Mouse (Mus musculus) heart, adult 2 months (tissue): Measurements from ENCODE around the gene Snrnp200. TPM values are rescaled to one million over a fixed set of nuclear protein-coding genes. Genes with fewer than 3 reads are reported as not detected.

Source experiments
- DNase-seq, 2 experiments: peaks; one replicate each; pipeline ENCODE4 v3.0.0; 2021
- H3K27ac ChIP-seq: fragments of 200-600 bp; 2 replicates; pipeline ENCODE4 v1.8.1; 2022
- H3K27me3 ChIP-seq: fragments of 200-500 bp; 2 replicates; pipeline ENCODE4 v1.6.1; 2012; ENCODE audit warnings: mild to moderate bottlenecking, low read length, inconsistent platforms, mixed read lengths; ENCODE audit not compliant: control insufficient read depth, insufficient read depth
- H3K36me3 ChIP-seq: fragments of 200-500 bp; 2 replicates; pipeline ENCODE4 v1.6.1; 2012; ENCODE audit warnings: low read length, inconsistent platforms; ENCODE audit not compliant: control insufficient read depth, insufficient read depth
- H3K4me1 ChIP-seq: fragments of 200-500 bp; 2 replicates; pipeline ENCODE4 v1.6.1; 2011; ENCODE audit warnings: low read length; ENCODE audit not compliant: control insufficient read depth, insufficient read depth
- H3K4me3 ChIP-seq: fragments of 200-600 bp; 2 replicates; pipeline ENCODE4 v1.8.1; 2022
- H3K79me2 ChIP-seq: fragments of 200-500 bp; replicated peaks from 2 replicates; pipeline ENCODE4 v1.6.1; 2012; ENCODE audit warnings: mild to moderate bottlenecking, inconsistent platforms, low read length, moderate library complexity, mixed read lengths; ENCODE audit not compliant: control insufficient read depth, insufficient read depth
- H3K9ac ChIP-seq: fragments of 200-500 bp; 2 replicates; pipeline ENCODE4 v1.6.1; 2012; ENCODE audit warnings: low read depth, mild to moderate bottlenecking, control low read depth, inconsistent platforms, low read length, mixed read lengths
- CTCF ChIP-seq: fragments of 200-600 bp; IDR thresholded peaks from 2 replicates; pipeline ENCODE4 v1.8.1; 2022; ENCODE audit warnings: antibody characterized with exemption, mild to moderate bottlenecking, moderate library complexity
- EP300 ChIP-seq: fragments of 200-500 bp; IDR thresholded peaks from 2 replicates; pipeline ENCODE4 v1.6.1; 2011; ENCODE audit warnings: low read depth, low read length, control low read depth; ENCODE audit not compliant: insufficient read depth
- POLR2A ChIP-seq: fragments of 200-500 bp; IDR thresholded peaks from 2 replicates; pipeline ENCODE4 v1.6.1; 2011; ENCODE audit warnings: mild to moderate bottlenecking, low read depth, low read length, control low read depth; ENCODE audit not compliant: insufficient read depth
- WGBS: fragments of 180-500 bp; shearing (Covaris S2); methylation state at CpG from one replicate; pipeline ENCODE4 v1.1.7; 2018; 5-methylcytosine and 5-hydroxymethylcytosine counted together
- intact Hi-C: fragments of 180-260 bp; cut with DNase I; formaldehyde crosslinking; loops from one replicate; pipeline ENCODE4 v1.15.1; 2025
- polyA plus RNA-seq: library from polyadenylated mRNA; depleted of rRNA; stranded (reverse); fragments of >200 nt; gene quantifications from 2 replicates; pipeline ENCODE4 v1.2.3, GENCODE M21; 2012
- total RNA-seq, 2 experiments: library from RNA; stranded (reverse); gene quantifications; 2 replicates each; pipeline ENCODE4 v1.2.3; 2021

The Snrnp200 gene
- total and polyA plus RNA-seq, 3 experiments: 34.0 to 69.5 (median 59.3) TPM

- 71% methylated on average over 9 of the region's 9 CpGs for WGBS
These were observed 42.3 kb downstream of the Snrnp200 start for GRCm38 (mm10) chr2:127250291-127251008.

GRCm38 (mm10) chr2:127251457-127251856, 43.3 kb downstream of the Snrnp200 start:
- H3K4me1 ChIP-seq: peaks cover 12% of the 10 kb centered on the region
- no peak for TF ChIP-seq EP300
- TF ChIP-seq CTCF: no peak
- TF ChIP-seq POLR2A: no peak
- H3K27me3 ChIP-seq: no peaks in the 10 kb centered on the region
- H3K9ac ChIP-seq: no peak overlapping the region
- peak overlapping the region; percentile 15 for H3K27ac ChIP-seq
- DNase-seq: no peak
- H3K36me3 ChIP-seq: peaks cover 21% of the 10 kb centered on the region
- 32% methylated on average over 3 of the region's 3 CpGs for WGBS
- intact Hi-C loops: loop anchor here (10.0 kb wide), 1 partner anchor 333 kb away; the partner anchor contains the start of genes Mrps5 and Zfp661
- no peak overlapping the region for H3K4me3 ChIP-seq
- H3K79me2 ChIP-seq: peaks cover 4% of the 10 kb centered on the region; the same call in 1 of the 2 replicates

More at GRCm38 (mm10) chr2:127250291-127251008, 42.3 kb downstream of the Snrnp200 start:
- TF ChIP-seq EP300 (no peak), POLR2A (no peak), CTCF (no peak)
- H3K36me3 ChIP-seq: peaks cover 21% of the 10 kb centered on the region
- H3K4me1 ChIP-seq: peaks cover 12% of the 10 kb centered on the region
- H3K27me3 ChIP-seq: no peaks in the 10 kb centered on the region
- no peak for DNase-seq
- H3K4me3 ChIP-seq: no peak overlapping the region
- intact Hi-C loops: loop anchor here (10.0 kb wide), 1 partner anchor 334 kb away; the partner anchor contains the start of genes Mrps5 and Zfp661
- peak overlapping the region; percentile 36 for H3K27ac ChIP-seq
- peak overlapping the region; percentile 8; the same call in 1 of the 2 replicates for H3K9ac ChIP-seq
- peaks cover 4% of the 10 kb centered on the region; the same call in 1 of the 2 replicates for H3K79me2 ChIP-seq

GRCm38 (mm10) chr2:127251880-127252527, 43.8 kb downstream of the Snrnp200 start:
- no peak for TF ChIP-seq CTCF
- TF ChIP-seq EP300: no peak
- TF ChIP-seq POLR2A: no peak
- Histone ChIP-seq H3K9ac (no peak overlapping the region), H3K27ac (peak overlapping the region; percentile 15), H3K4me3 (no peak overlapping the region), H3K79me2 (peaks cover 4% of the 10 kb centered on the region; the same call in 1 of the 2 replicates), H3K4me1 (peaks cover 12% of the 10 kb centered on the region), H3K27me3 (no peaks in the 10 kb centered on the region), H3K36me3 (peaks cover 21% of the 10 kb centered on the region)
- DNase-seq: no peak
- 26% methylated on average over 3 of the region's 3 CpGs for WGBS
- intact Hi-C loops: loop anchor here (2.0 to 10.0 kb wide), 2 partner anchors 17 to 333 kb away; partner anchors contain the start of genes Mrps5 and Zfp661

- Histone ChIP-seq H3K36me3 (peaks cover 21% of the 10 kb centered on the region), H3K27ac (peak overlapping the region; percentile 15; the same call in 1 of the 2 replicates), H3K27me3 (no peaks in the 10 kb centered on the region), H3K79me2 (peaks cover 4% of the 10 kb centered on the region; the same call in 1 of the 2 replicates), H3K4me1 (peaks cover 12% of the 10 kb centered on the region), H3K9ac (no peak overlapping the region), H3K4me3 (no peak overlapping the region)
- intact Hi-C loops: loop anchor here (2.0 to 10.0 kb wide), 2 partner anchors 16 to 332 kb away; partner anchors contain the start of genes Mrps5 and Zfp661
- no peak for DNase-seq
- WGBS: 61% methylated on average over 5 of the region's 5 CpGs
- TF ChIP-seq EP300 (no peak), POLR2A (no peak), CTCF (no peak)
These were observed 44.6 kb downstream of the Snrnp200 start for GRCm38 (mm10) chr2:127252787-127253186.

GRCm38 (mm10) chr2:127254604-127255134, 46.5 kb downstream of the Snrnp200 start:
- TF ChIP-seq POLR2A: no peak
- no peak for TF ChIP-seq CTCF
- TF ChIP-seq EP300: no peak
- Histone ChIP-seq H3K9ac (no peak overlapping the region), H3K36me3 (peaks cover 28% of the 10 kb centered on the region), H3K27me3 (no peaks in the 10 kb centered on the region), H3K4me3 (no peak overlapping the region), H3K4me1 (peaks cover 19% of the 10 kb centered on the region), H3K27ac (no peak overlapping the region), H3K79me2 (peaks cover 2% of the 10 kb centered on the region; the same call in 1 of the 2 replicates)
- 87% methylated on average over 3 of the region's 3 CpGs for WGBS
- DNase-seq: no peak
- intact Hi-C loops: loop anchor here (10.0 kb wide), 1 partner anchor 330 kb away; the partner anchor contains the start of genes Mrps5 and Zfp661
